Mouse (Mus musculus) ES-Bruce4 (cell line): ENCODE data around the gene Mknk1. TPM values are rescaled to one million over a fixed set of nuclear protein-coding genes. Genes with fewer than 3 reads are reported as not detected.

Experiments
- H3K27ac ChIP-seq: 2 replicates; pipeline ENCODE4 v1.5.1; 2012; ENCODE audit warnings: low read length, inconsistent platforms; ENCODE audit not compliant: insufficient read depth
- H3K27me3 ChIP-seq: 2 replicates; pipeline ENCODE4 v1.6.1; 2012; ENCODE audit warnings: mild to moderate bottlenecking, low read length, inconsistent platforms; ENCODE audit not compliant: control insufficient read depth, poor library complexity, insufficient read depth, severe bottlenecking
- H3K36me3 ChIP-seq: 2 replicates; pipeline ENCODE4 v1.6.1; 2012; ENCODE audit warnings: inconsistent platforms, mild to moderate bottlenecking, low read length, moderate library complexity; ENCODE audit not compliant: control insufficient read depth, poor library complexity, insufficient read depth, severe bottlenecking
- H3K4me1 ChIP-seq: one replicate; pipeline ENCODE4 v1.8.1; 2011; ENCODE audit warnings: low read length; ENCODE audit not compliant: control insufficient read depth, insufficient read depth
- H3K4me3 ChIP-seq: 2 replicates; pipeline ENCODE4 v1.5.1; 2011; ENCODE audit warnings: low read depth, mild to moderate bottlenecking, low read length
- H3K9ac ChIP-seq: 2 replicates; pipeline ENCODE4 v1.6.1; 2012; ENCODE audit warnings: low read depth, mild to moderate bottlenecking, inconsistent platforms; ENCODE audit not compliant: poor library complexity, severe bottlenecking
- H3K9me3 ChIP-seq: replicated peaks from 2 replicates; pipeline ENCODE4 v1.6.1; 2012; ENCODE audit warnings: mild to moderate bottlenecking, low read length, inconsistent platforms; ENCODE audit not compliant: control insufficient read depth, poor library complexity, insufficient read depth, severe bottlenecking
- CTCF ChIP-seq: IDR thresholded peaks from one replicate; pipeline ENCODE4 v1.8.1; 2011; ENCODE audit warnings: low read depth, low read length
- EP300 ChIP-seq: IDR thresholded peaks from 2 replicates; pipeline ENCODE4 v1.6.1; 2011; ENCODE audit warnings: low read depth, low read length; ENCODE audit not compliant: insufficient read depth
- POLR2A ChIP-seq: IDR thresholded peaks from one replicate; pipeline ENCODE4 v1.8.1; 2011; ENCODE audit warnings: low read length; ENCODE audit not compliant: insufficient read depth
- polyA plus RNA-seq: library from polyadenylated mRNA; stranded (reverse); fragments of >200 nt; gene quantifications from 2 replicates; pipeline ENCODE4 v1.2.4, GENCODE M21; 2011; ENCODE audit warnings: low read depth; ENCODE audit not compliant: missing spikeins, insufficient read depth, insufficient read length

Gene Mknk1
- polyA plus RNA-seq, 1 experiment, result 22.8 TPM

- H3K9me3 ChIP-seq, result no peaks in the 10 kb centered on the region
- H3K9ac ChIP-seq, result peak overlapping the region; percentile 28; the same call in 1 of the 2 replicates
- peak; percentile 94 for TF ChIP-seq EP300
- no peak for TF ChIP-seq CTCF
- H3K4me1 ChIP-seq, result peaks cover 4% of the 10 kb centered on the region
- peaks cover 3% of the 10 kb centered on the region; the same call in 1 of the 2 replicates for H3K36me3 ChIP-seq
- peak overlapping the region; percentile 92 for H3K27ac ChIP-seq
- peak overlapping the region; percentile 56 for H3K4me3 ChIP-seq
- H3K27me3 ChIP-seq, result no peaks in the 10 kb centered on the region
Measured at GRCm38 (mm10) chr4:115832040-115832439, 7.0 kb upstream of the Mknk1 start.

- Histone ChIP-seq H3K9me3 (no peaks in the 10 kb centered on the region), H3K27me3 (no peaks in the 10 kb centered on the region), H3K4me1 (peaks cover 1% of the 10 kb centered on the region), H3K9ac (no peak overlapping the region), H3K4me3 (no peak overlapping the region), H3K36me3 (peaks cover 3% of the 10 kb centered on the region; the same call in 1 of the 2 replicates), H3K27ac (no peak overlapping the region)
- no peak for TF ChIP-seq POLR2A
- no peak for TF ChIP-seq CTCF
- TF ChIP-seq EP300, result no peak
Measured at GRCm38 (mm10) chr4:115835576-115835975, 3.4 kb upstream of the Mknk1 start.

GRCm38 (mm10) chr4:115838196-115838595 is 802 bp upstream of the Mknk1 start:
- no peak for TF ChIP-seq EP300
- TF ChIP-seq CTCF, result no peak
- no peak for TF ChIP-seq POLR2A
- no peaks in the 10 kb centered on the region for H3K4me1 ChIP-seq
- peak overlapping the region; percentile 19; the same call in 1 of the 2 replicates for H3K9ac ChIP-seq
- peak overlapping the region; percentile 47 for H3K4me3 ChIP-seq
- no peaks in the 10 kb centered on the region for H3K9me3 ChIP-seq
- peaks cover 3% of the 10 kb centered on the region; the same call in 1 of the 2 replicates for H3K36me3 ChIP-seq
- H3K27ac ChIP-seq, result no peak overlapping the region
- no peaks in the 10 kb centered on the region for H3K27me3 ChIP-seq

- Histone ChIP-seq H3K27ac (no peak overlapping the region), H3K9ac (peak overlapping the region; percentile 76; the same call in 1 of the 2 replicates), H3K27me3 (no peaks in the 10 kb centered on the region), H3K4me3 (no peak overlapping the region), H3K9me3 (no peaks in the 10 kb centered on the region), H3K4me1 (no peaks in the 10 kb centered on the region), H3K36me3 (peaks cover 3% of the 10 kb centered on the region; the same call in 1 of the 2 replicates)
- TF ChIP-seq CTCF (no peak), EP300 (no peak), POLR2A (no peak)
Measured at GRCm38 (mm10) chr4:115839956-115840355, 958 bp downstream of the Mknk1 start.

GRCm38 (mm10) chr4:115840842-115841241 is 1.8 kb downstream of the Mknk1 start:
- H3K9me3 ChIP-seq, result no peaks in the 10 kb centered on the region
- no peak overlapping the region for H3K27ac ChIP-seq
- no peak overlapping the region for H3K9ac ChIP-seq
- no peaks in the 10 kb centered on the region for H3K27me3 ChIP-seq
- TF ChIP-seq CTCF, result no peak
- no peak for TF ChIP-seq POLR2A
- TF ChIP-seq EP300, result no peak
- no peaks in the 10 kb centered on the region for H3K4me1 ChIP-seq
- H3K4me3 ChIP-seq, result no peak overlapping the region
- H3K36me3 ChIP-seq, result no peaks in the 10 kb centered on the region

GRCm38 (mm10) chr4:115846656-115847055 is 7.7 kb downstream of the Mknk1 start:
- Histone ChIP-seq H3K9ac (no peak overlapping the region), H3K27ac (no peak overlapping the region), H3K9me3 (no peaks in the 10 kb centered on the region), H3K4me3 (no peak overlapping the region), H3K36me3 (peaks cover 2% of the 10 kb centered on the region; the same call in 1 of the 2 replicates), H3K4me1 (no peaks in the 10 kb centered on the region), H3K27me3 (no peaks in the 10 kb centered on the region)
- TF ChIP-seq POLR2A (no peak), CTCF (no peak), EP300 (no peak)
